Mouse (Mus musculus): ENCODE measurements around the gene Med24.
"Not testable (repeated sequence)": the region's sequence is repeated elsewhere in the genome, so short reads cannot be mapped to it uniquely, and the experiment has no call there.

Med24 gene

GRCm38 (mm10) chr11:98745932-98746853 is 17.0 kb upstream of the Med24 start:
- no peak for DNase-seq (ENCODE audit: low read depth, low spot score)

- no peak for DNase-seq (ENCODE audit: low read depth, low spot score)
Measured at GRCm38 (mm10) chr11:98744456-98745019, 15.3 kb upstream of the Med24 start.

GRCm38 (mm10) chr11:98743655-98744345 is 14.6 kb upstream of the Med24 start:
- DNase-seq (ENCODE audit: low read depth, low spot score), result no peak

GRCm38 (mm10) chr11:98742397-98743291 is 13.4 kb upstream of the Med24 start:
- DNase-seq (ENCODE audit: low read depth, low spot score), result no peak

GRCm38 (mm10) chr11:98741622-98742396 is 12.6 kb upstream of the Med24 start:
- DNase-seq (ENCODE audit: low read depth, low spot score), result no peak

- no peak for DNase-seq (ENCODE audit: low read depth, low spot score)
Measured at GRCm38 (mm10) chr11:98741051-98741620, 11.9 kb upstream of the Med24 start.

- no peak for DNase-seq (ENCODE audit: low read depth, low spot score)
Measured at GRCm38 (mm10) chr11:98740393-98741050, 11.3 kb upstream of the Med24 start, which contains the start of gene Thra. Thra (plus strand) TSS chr11:98740638.

GRCm38 (mm10) chr11:98740026-98740392 is 10.8 kb upstream of the Med24 start:
- no peak for DNase-seq (ENCODE audit: low read depth, low spot score)

- no peak for DNase-seq (ENCODE audit: low read depth, low spot score)
Measured at GRCm38 (mm10) chr11:98738925-98739324, 9.7 kb upstream of the Med24 start.

GRCm38 (mm10) chr11:98738428-98738911 is 9.2 kb upstream of the Med24 start:
- DNase-seq (ENCODE audit: low read depth, low spot score), result no peak

GRCm38 (mm10) chr11:98737220-98737619 is 8.0 kb upstream of the Med24 start:
- DNase-seq (ENCODE audit: low read depth, low spot score), result not testable (repeated sequence)

GRCm38 (mm10) chr11:98736176-98736575 is 6.9 kb upstream of the Med24 start:
- DNase-seq (ENCODE audit: low read depth, low spot score), result no peak

- no peak for DNase-seq (ENCODE audit: low read depth, low spot score)
Measured at GRCm38 (mm10) chr11:98735111-98735510, 5.9 kb upstream of the Med24 start.

GRCm38 (mm10) chr11:98734020-98734419 is 4.8 kb upstream of the Med24 start:
- no peak for DNase-seq (ENCODE audit: low read depth, low spot score)

GRCm38 (mm10) chr11:98731134-98731533 is 1.9 kb upstream of the Med24 start:
- no peak for DNase-seq (ENCODE audit: low read depth, low spot score)

GRCm38 (mm10) chr11:98730727-98731126 is 1.5 kb upstream of the Med24 start:
- DNase-seq (ENCODE audit: low read depth, low spot score), result no peak

- DNase-seq (ENCODE audit: low read depth, low spot score), result no peak
Measured at GRCm38 (mm10) chr11:98725926-98726506, 3.2 kb downstream of the Med24 start.

- DNase-seq (ENCODE audit: low read depth, low spot score), result no peak
Measured at GRCm38 (mm10) chr11:98723098-98723497, 6.1 kb downstream of the Med24 start.
